Mouse (Mus musculus): ENCODE results near the gene Cacna1b. TPM values are rescaled to one million over a fixed set of nuclear protein-coding genes. Genes with fewer than 3 reads are reported as not detected.

Cacna1b gene
- total and polyA plus RNA-seq, 3 experiments = under 0.01 TPM; not detected in 2

DNA sequence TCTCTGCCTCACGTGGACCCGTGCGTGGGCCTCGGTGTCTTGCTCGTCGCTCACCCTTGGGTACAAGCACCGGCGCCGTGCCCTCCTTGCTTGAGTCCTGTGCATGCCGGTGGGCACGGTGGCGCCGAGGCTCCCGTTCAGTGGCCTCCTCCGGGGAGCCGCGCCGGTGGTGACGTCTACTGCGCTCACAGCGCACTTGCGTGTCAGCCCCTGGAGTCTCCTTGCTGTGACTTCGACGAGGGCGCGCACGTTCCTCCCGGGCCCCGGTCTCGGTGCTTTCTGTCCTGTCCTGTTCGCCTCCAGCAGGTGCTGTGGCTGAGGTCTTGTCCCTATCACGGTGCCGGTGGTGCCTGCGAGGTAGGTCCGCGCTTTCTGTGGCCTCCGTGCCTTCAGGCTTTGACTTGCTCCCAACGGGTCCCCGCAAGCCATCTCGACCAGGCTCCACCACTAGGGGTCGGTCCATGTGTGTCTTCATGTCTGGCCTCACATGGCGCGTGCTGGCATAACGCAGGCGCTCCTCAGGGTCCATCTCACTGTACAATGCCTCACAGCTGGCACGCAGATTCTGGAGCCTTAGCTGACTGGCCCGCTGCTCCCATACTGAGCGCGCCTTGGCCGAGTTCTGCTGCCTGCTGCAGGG lies 83.8 kb downstream of the Cacna1b start:
- no peaks in the 10 kb centered on the region for H3K9me3 ChIP-seq (replicated peaks)
- DNase-seq (ENCODE audit: low spot score) = no peak
- no peak overlapping the region for H3K4me3 ChIP-seq (ENCODE audit: low read depth, low read length)
- no peaks in the 10 kb centered on the region for H3K36me3 ChIP-seq (replicated peaks)
- no peak for TF ChIP-seq GATA1 (IDR thresholded peaks at IDR 0.05; ENCODE audit: borderline replicate concordance, low read length)
- no peaks in the 10 kb centered on the region for H3K4me1 ChIP-seq (ENCODE audit: insufficient read depth, low read depth, low read length)
- H3K27me3 ChIP-seq (ENCODE audit: insufficient read depth, low read length) = no peaks in the 10 kb centered on the region; the same call in 1 of the 2 replicates
- ATAC-seq (ENCODE audit: extremely low read depth, insufficient number of reproducible peaks, low FRiP score, poor library complexity, severe bottlenecking) = no peak

GRCm38 (mm10) chr2:24678538-24678937 lies 84.4 kb downstream of the Cacna1b start:
- TF ChIP-seq POLR2AphosphoS5 (IDR thresholded peaks at IDR 0.05; ENCODE audit: insufficient replicate concordance, low read depth, low read length) (no peak), CTCF (IDR thresholded peaks at IDR 0.05; ENCODE audit: low read depth, low read length) (no peak), GATA2 (IDR thresholded peaks at IDR 0.05; ENCODE audit: borderline replicate concordance, low read depth, low read length) (no peak), TAL1 (conservative IDR thresholded peaks at IDR 0.05; ENCODE audit: low read depth, low read length) (no peak), GATA1 (IDR thresholded peaks at IDR 0.05; ENCODE audit: borderline replicate concordance, low read length) (no peak)
- DNase-seq (ENCODE audit: low spot score) (no peak), ATAC-seq (ENCODE audit: extremely low read depth, insufficient number of reproducible peaks, low FRiP score, poor library complexity, severe bottlenecking) (no peak)
- no peaks in the 10 kb centered on the region for H3K4me1 ChIP-seq (ENCODE audit: insufficient read depth, low read depth, low read length)
- H3K4me3 ChIP-seq (ENCODE audit: low read depth, low read length) = no peak overlapping the region
- H3K9me3 ChIP-seq (replicated peaks) = no peaks in the 10 kb centered on the region
- H3K27me3 ChIP-seq (ENCODE audit: insufficient read depth, low read length) = no peaks in the 10 kb centered on the region; the same call in 1 of the 2 replicates
- H3K36me3 ChIP-seq (replicated peaks) = no peaks in the 10 kb centered on the region

DNA sequence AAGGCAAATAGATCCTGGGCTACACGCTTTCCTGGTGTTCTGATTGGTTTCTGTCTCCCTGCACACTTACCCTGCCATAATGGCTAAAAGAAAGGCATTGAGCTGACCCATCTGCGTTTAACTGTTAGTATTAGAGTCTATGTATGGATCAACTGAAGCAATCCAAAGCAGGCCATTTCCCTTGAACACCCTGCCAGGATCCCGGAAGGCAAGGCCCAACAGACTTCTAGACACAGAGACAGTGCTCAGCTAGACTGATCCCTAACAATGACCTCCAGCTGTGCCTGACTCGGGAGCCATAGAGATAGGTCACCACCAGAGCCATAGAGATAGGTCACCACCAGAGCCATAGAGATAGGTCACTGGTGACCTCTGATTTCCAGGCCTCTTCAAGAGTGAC lies 84.8 kb downstream of the Cacna1b start:
- no peak for DNase-seq (ENCODE audit: low spot score)
- TF ChIP-seq TAL1 (conservative IDR thresholded peaks at IDR 0.05; ENCODE audit: low read depth, low read length) (no peak), GATA1 (IDR thresholded peaks at IDR 0.05; ENCODE audit: borderline replicate concordance, low read length) (no peak), POLR2AphosphoS5 (IDR thresholded peaks at IDR 0.05; ENCODE audit: insufficient replicate concordance, low read depth, low read length) (no peak), CTCF (IDR thresholded peaks at IDR 0.05; ENCODE audit: low read depth, low read length) (no peak), GATA2 (IDR thresholded peaks at IDR 0.05; ENCODE audit: borderline replicate concordance, low read depth, low read length) (no peak)
- Histone ChIP-seq H3K9me3 (replicated peaks) (no peaks in the 10 kb centered on the region), H3K36me3 (replicated peaks) (no peaks in the 10 kb centered on the region), H3K4me3 (ENCODE audit: low read depth, low read length) (no peak overlapping the region), H3K4me1 (ENCODE audit: insufficient read depth, low read depth, low read length) (no peaks in the 10 kb centered on the region), H3K27me3 (ENCODE audit: insufficient read depth, low read length) (no peaks in the 10 kb centered on the region; the same call in 1 of the 2 replicates)
- no peak for ATAC-seq (ENCODE audit: extremely low read depth, insufficient number of reproducible peaks, low FRiP score, poor library complexity, severe bottlenecking)

GRCm38 (mm10) chr2:24677629-24678028 lies 85.3 kb downstream of the Cacna1b start:
- Histone ChIP-seq H3K36me3 (replicated peaks) (no peaks in the 10 kb centered on the region), H3K27me3 (ENCODE audit: insufficient read depth, low read length) (no peaks in the 10 kb centered on the region; the same call in 1 of the 2 replicates), H3K4me3 (ENCODE audit: low read depth, low read length) (no peak overlapping the region), H3K4me1 (ENCODE audit: insufficient read depth, low read depth, low read length) (no peaks in the 10 kb centered on the region), H3K9me3 (replicated peaks) (no peaks in the 10 kb centered on the region)
- TF ChIP-seq GATA2 (IDR thresholded peaks at IDR 0.05; ENCODE audit: borderline replicate concordance, low read depth, low read length) (no peak), CTCF (IDR thresholded peaks at IDR 0.05; ENCODE audit: low read depth, low read length) (no peak), GATA1 (IDR thresholded peaks at IDR 0.05; ENCODE audit: borderline replicate concordance, low read length) (no peak), TAL1 (conservative IDR thresholded peaks at IDR 0.05; ENCODE audit: low read depth, low read length) (no peak), POLR2AphosphoS5 (IDR thresholded peaks at IDR 0.05; ENCODE audit: insufficient replicate concordance, low read depth, low read length) (no peak)
- ATAC-seq (ENCODE audit: extremely low read depth, insufficient number of reproducible peaks, low FRiP score, poor library complexity, severe bottlenecking) (no peak), DNase-seq (ENCODE audit: low spot score) (no peak)

DNA sequence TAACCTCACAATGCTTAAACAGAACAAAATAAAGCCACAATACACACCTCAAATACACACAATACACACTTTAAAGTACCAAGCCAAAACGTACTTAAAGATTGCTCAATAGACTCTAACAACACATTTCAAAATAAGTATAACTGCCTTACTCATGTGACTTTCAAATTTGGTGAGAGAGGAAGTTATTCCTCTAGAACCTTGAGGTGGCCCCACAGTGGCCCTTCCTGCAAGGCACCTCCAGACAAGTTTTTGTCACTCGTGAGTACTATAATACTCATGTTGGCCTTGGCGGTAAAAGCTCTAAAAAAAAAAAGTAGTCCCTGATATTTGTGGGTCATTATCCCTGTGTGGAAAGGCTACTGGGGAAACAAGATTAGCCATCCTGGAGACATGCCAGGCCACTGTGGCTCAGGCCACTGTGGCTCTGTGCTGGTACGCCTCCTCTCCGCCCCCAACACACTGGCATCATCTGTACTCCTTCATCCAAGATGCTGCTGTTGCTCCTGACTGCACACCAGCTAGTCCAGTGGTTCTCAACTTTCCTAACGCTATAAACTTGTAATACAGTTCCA lies 88.4 kb downstream of the Cacna1b start:
- Histone ChIP-seq H3K4me1 (ENCODE audit: insufficient read depth, low read depth, low read length) (no peaks in the 10 kb centered on the region), H3K36me3 (replicated peaks) (no peaks in the 10 kb centered on the region), H3K4me3 (ENCODE audit: low read depth, low read length) (no peak overlapping the region), H3K9me3 (replicated peaks) (no peaks in the 10 kb centered on the region), H3K27me3 (ENCODE audit: insufficient read depth, low read length) (no peaks in the 10 kb centered on the region; the same call in 1 of the 2 replicates)
- TF ChIP-seq GATA1 (IDR thresholded peaks at IDR 0.05; ENCODE audit: borderline replicate concordance, low read length) (no peak), GATA2 (IDR thresholded peaks at IDR 0.05; ENCODE audit: borderline replicate concordance, low read depth, low read length) (no peak), POLR2AphosphoS5 (IDR thresholded peaks at IDR 0.05; ENCODE audit: insufficient replicate concordance, low read depth, low read length) (no peak), CTCF (IDR thresholded peaks at IDR 0.05; ENCODE audit: low read depth, low read length) (no peak), TAL1 (conservative IDR thresholded peaks at IDR 0.05; ENCODE audit: low read depth, low read length) (no peak)
- ATAC-seq (ENCODE audit: extremely low read depth, insufficient number of reproducible peaks, low FRiP score, poor library complexity, severe bottlenecking) = no peak
- no peak for DNase-seq (ENCODE audit: low spot score)

GRCm38 (mm10) chr2:24668598-24668997 lies 94.4 kb downstream of the Cacna1b start:
- ATAC-seq (ENCODE audit: extremely low read depth, insufficient number of reproducible peaks, low FRiP score, poor library complexity, severe bottlenecking) (no peak), DNase-seq (ENCODE audit: low spot score) (no peak)
- no peak for TF ChIP-seq CTCF (IDR thresholded peaks at IDR 0.05; ENCODE audit: low read depth, low read length)
- H3K4me1 ChIP-seq (ENCODE audit: insufficient read depth, low read depth, low read length) = no peaks in the 10 kb centered on the region
- H3K27me3 ChIP-seq (ENCODE audit: insufficient read depth, low read length) = no peaks in the 10 kb centered on the region
- no peaks in the 10 kb centered on the region for H3K36me3 ChIP-seq (replicated peaks)
- H3K4me3 ChIP-seq (ENCODE audit: low read depth, low read length) = no peak overlapping the region
- no peaks in the 10 kb centered on the region for H3K9me3 ChIP-seq (replicated peaks)
